Mouse (Mus musculus): ENCODE measurements around the gene Ms4a4d.

Gene Ms4a4d

GRCm38 (mm10) chr19:11574965-11575364 is 38.4 kb downstream of the Ms4a4d start:
- no peak for DNase-seq (ENCODE audit: low read depth)

GRCm38 (mm10) chr19:11589205-11589604 is 52.6 kb downstream of the Ms4a4d start:
- DNase-seq (ENCODE audit: low read depth) = no peak

- DNase-seq (ENCODE audit: low read depth) = no peak
Observed at GRCm38 (mm10) chr19:11589891-11590449, 53.4 kb downstream of the Ms4a4d start.

DNA sequence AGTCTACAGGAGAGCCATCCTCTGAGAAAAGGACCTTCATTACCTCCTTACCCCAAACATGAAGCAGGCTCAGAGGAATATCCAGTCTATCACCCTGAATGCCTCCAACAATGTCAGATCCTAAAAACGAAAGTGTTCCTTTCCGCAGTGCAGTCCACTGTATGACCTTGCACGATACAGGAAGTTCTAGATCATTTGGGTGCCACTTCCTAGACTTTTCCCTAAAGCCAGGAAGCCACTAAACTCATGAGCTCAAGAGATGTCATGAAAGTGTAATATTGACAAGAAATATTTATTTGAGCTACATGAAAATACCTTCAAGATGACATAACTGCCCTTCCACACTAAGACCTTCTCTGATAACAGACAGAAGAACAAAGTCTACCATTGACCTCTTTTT is 64.7 kb downstream of the Ms4a4d start:
- no peak for DNase-seq (ENCODE audit: low read depth)

GRCm38 (mm10) chr19:11602026-11602425 is 65.4 kb downstream of the Ms4a4d start:
- no peak for DNase-seq (ENCODE audit: low read depth)

GRCm38 (mm10) chr19:11604603-11605002 is 68.0 kb downstream of the Ms4a4d start, which contains the start of gene Ms4a6d:
TSS of gene Ms4a6d (minus strand) at chr19:11604849.
- no peak for DNase-seq (ENCODE audit: low read depth)
